Mouse (Mus musculus): ENCODE measurements at regions not wholly inside any gene's neighbourhood (a gene's known extent, or its start where the extent isn't known, plus 50 kb on each side); places are given as distances from the start of the nearest gene placed in this dataset.

- DNase-seq: no peak
These were observed 369.8 kb upstream of the Fbxo33 start for GRCm38 (mm10) chr12:59589354-59589753.

- DNase-seq: no peak
These were observed 363.1 kb upstream of the Fbxo33 start for GRCm38 (mm10) chr12:59582587-59582986.

- DNase-seq: no peak
These were observed 360.2 kb upstream of the Fbxo33 start for GRCm38 (mm10) chr12:59579694-59580093.

GRCm38 (mm10) chr12:59563960-59564359, 344.4 kb upstream of the Fbxo33 start:
- DNase-seq: no peak

GRCm38 (mm10) chr12:59539788-59540187, 320.3 kb upstream of the Fbxo33 start:
- no peak for DNase-seq

GRCm38 (mm10) chr12:59530521-59530920, 311.0 kb upstream of the Fbxo33 start:
- DNase-seq: no peak

- no peak for DNase-seq
These were observed 303.8 kb upstream of the Fbxo33 start for GRCm38 (mm10) chr12:59523368-59523767.

GRCm38 (mm10) chr12:59521946-59522345, 302.4 kb upstream of the Fbxo33 start:
- no peak for DNase-seq

GRCm38 (mm10) chr12:59509857-59510256, 290.3 kb upstream of the Fbxo33 start:
- no peak for DNase-seq

- DNase-seq: no peak
These were observed 289.6 kb upstream of the Fbxo33 start for GRCm38 (mm10) chr12:59509175-59509574.

GRCm38 (mm10) chr12:59507431-59507830, 287.9 kb upstream of the Fbxo33 start:
- no peak for DNase-seq

GRCm38 (mm10) chr12:59497434-59497833, 277.9 kb upstream of the Fbxo33 start:
- DNase-seq: no peak

- no peak for DNase-seq
These were observed 268.5 kb upstream of the Fbxo33 start for GRCm38 (mm10) chr12:59488019-59488418.

GRCm38 (mm10) chr12:59487507-59487906, 268.0 kb upstream of the Fbxo33 start:
- no peak for DNase-seq

GRCm38 (mm10) chr12:59460997-59461961, 241.8 kb upstream of the Fbxo33 start:
- no peak for DNase-seq

GRCm38 (mm10) chr12:59456175-59456851, 236.8 kb upstream of the Fbxo33 start:
- no peak for DNase-seq

GRCm38 (mm10) chr12:59415051-59415450, 195.5 kb upstream of the Fbxo33 start:
- no peak for DNase-seq

- no peak for DNase-seq
These were observed 192.0 kb upstream of the Fbxo33 start for GRCm38 (mm10) chr12:59411491-59411890.

GRCm38 (mm10) chr12:59391103-59391502, 171.6 kb upstream of the Fbxo33 start:
- DNase-seq: no peak

- DNase-seq: peak; percentile 57
These were observed 163.3 kb upstream of the Fbxo33 start for GRCm38 (mm10) chr12:59382812-59383211.

- DNase-seq: no peak
These were observed 122.1 kb upstream of the Fbxo33 start for GRCm38 (mm10) chr12:59341586-59341985.

GRCm38 (mm10) chr12:59330753-59331152, 111.2 kb upstream of the Fbxo33 start:
- DNase-seq: no peak

GRCm38 (mm10) chr12:59312703-59313102, 93.2 kb upstream of the Fbxo33 start:
- no peak for DNase-seq

- no peak for DNase-seq
These were observed 88.4 kb upstream of the Fbxo33 start for GRCm38 (mm10) chr12:59307958-59308357.

Measured in heart, postnatal 4 days (tissue).